Comparison of ENCODE assay signal across 9 mouse cellular contexts in genomic region chr14:55857588-55857987, GRCm38 (mm10). TPM values are rescaled to one million over a fixed set of nuclear protein-coding genes. Genes with fewer than 3 reads are reported as not detected.
DNase-seq lines count a peak whose midpoint lies in the region; ATAC-seq lines count a peak whose summit lies in the region.
"Had no signal": no experiment of that assay in that cellular context is flagged by ENCODE, and none has a peak within 500 bp of the region (broad histone marks: within the 10 kb centered on the region; RNA-seq: fewer than 3 reads in every experiment).

No protein-coding gene starts in this region.

- DNase-seq in heart, adult 11 months = peak; percentile 92
- DNase-seq in heart, postnatal 25 days (ENCODE audit: low spot score) = no peak
- DNase-seq in embryonic facial prominence, embryonic 10.5 days (ENCODE audit: low spot score) = no peak
- peak; percentile 45 for DNase-seq in lung, postnatal 10 days
- DNase-seq in natural killer cell, adult 2 months (ENCODE audit: low spot score in 2 of 2) = no peak

- peak overlapping the region; percentile 83 for H3K4me2 ChIP-seq in hindbrain, embryonic 12.5 days (replicated peaks)

- H3K9ac ChIP-seq in hindbrain, embryonic 12.5 days = 0 out of 2 replicates have a peak overlapping the region, but pooled peaks have one; percentile 18

- no peak for ATAC-seq in hindbrain, embryonic 12.5 days (ENCODE audit: low FRiP score)
- no peak for ATAC-seq in megakaryocyte progenitor cell, adult 5-6 weeks (replicated peaks; ENCODE audit: poor library complexity)
- ATAC-seq in cerebellum, adult (ENCODE audit: insufficient number of reproducible peaks, low FRiP score, low TSS enrichment) = no peak

- intact Hi-C loops in heart, postnatal 25 days (cut with DNase I) = no loop called here

- peaks cover 43% of the 10 kb centered on the region for H3K36me3 ChIP-seq in embryonic facial prominence, embryonic 10.5 days (replicated peaks)
- 0 out of 2 replicates have a peak, but pooled peaks cover 7% of the 10 kb centered on the region for H3K36me3 ChIP-seq in hindbrain, embryonic 12.5 days

- H3K27ac ChIP-seq in embryonic facial prominence, embryonic 10.5 days (replicated peaks) = peak overlapping the region; percentile 51
- no peak overlapping the region for H3K27ac ChIP-seq in hindbrain, embryonic 12.5 days

- H3K27me3 ChIP-seq in embryonic facial prominence, embryonic 10.5 days (replicated peaks; ENCODE audit: low read depth, poor library complexity, severe bottlenecking) = no peaks in the 10 kb centered on the region
- no peaks in the 10 kb centered on the region for H3K27me3 ChIP-seq in hindbrain, embryonic 12.5 days

- WGBS in embryonic facial prominence, embryonic 10.5 days = 41% methylated on average over 4 of the region's 4 CpGs
- 71% methylated on average over 4 of the region's 4 CpGs for WGBS in hindbrain, embryonic 12.5 days

- peaks cover 79% of the 10 kb centered on the region for H3K4me1 ChIP-seq in embryonic facial prominence, embryonic 10.5 days
- H3K4me1 ChIP-seq in hindbrain, embryonic 12.5 days = peaks cover 57% of the 10 kb centered on the region

- peak overlapping the region; percentile 38 for H3K4me3 ChIP-seq in embryonic facial prominence, embryonic 10.5 days
- H3K4me3 ChIP-seq in hindbrain, embryonic 12.5 days = no peak overlapping the region
- H3K4me3 ChIP-seq: erythroblast, embryonic 14.5 days had no signal

- no peaks in the 10 kb centered on the region for H3K9me3 ChIP-seq in embryonic facial prominence, embryonic 10.5 days
- no peaks in the 10 kb centered on the region for H3K9me3 ChIP-seq in hindbrain, embryonic 12.5 days (replicated peaks)

RNA-seq across cellular contexts. Expression of gene Nynrin, which starts 3.8 kb away (rescaled TPM):
- 1 to 10 TPM; 8.2 to 9.7 TPM for total RNA-seq in heart, postnatal 25 days (2021)
- polyA plus RNA-seq in embryonic facial prominence, embryonic 10.5 days (2016; fragmentation: Nextera tagmentation; extraction: Ambion mirVana) = 36.0 and 38.1 TPM in 2 replicates
- 30.4 and 35.8 TPM in 2 replicates for polyA plus RNA-seq in hindbrain, embryonic 12.5 days (2016; fragmentation: Nextera tagmentation; extraction: Ambion mirVana)
- 2.8 and 3.9 TPM in 2 replicates for total RNA-seq in megakaryocyte progenitor cell, adult 5-6 weeks (2015)
- total RNA-seq in megakaryocyte progenitor cell, adult 5-6 weeks (2017) = 1.9 and 2.7 TPM in 2 replicates

RNA-seq across cellular contexts. Expression of gene Cbln3, which starts 26.6 kb away (rescaled TPM):
- under 1 TPM in 1 of 2 experiments, not detected in 1; 0.14 TPM for total RNA-seq in heart, postnatal 25 days (2021)
- 0.09 and 0.15 TPM in 2 replicates for polyA plus RNA-seq in embryonic facial prominence, embryonic 10.5 days (2016; fragmentation: Nextera tagmentation; extraction: Ambion mirVana)
- 0.05 and 0.35 TPM in 2 replicates for polyA plus RNA-seq in hindbrain, embryonic 12.5 days (2016; fragmentation: Nextera tagmentation; extraction: Ambion mirVana)
- total RNA-seq in megakaryocyte progenitor cell, adult 5-6 weeks (2015) = 0.17 TPM in 1 of 2 replicates, not detected in the other
- 0.07 TPM in 1 of 2 replicates, not detected in the other for total RNA-seq in megakaryocyte progenitor cell, adult 5-6 weeks (2017)
- polyA plus RNA-seq: erythroblast, embryonic 14.5 days had no signal

RNA-seq across cellular contexts. Expression of gene Khnyn, which starts 27.2 kb away (rescaled TPM):
- 10 to 100 TPM; 11.6 to 13.5 TPM for total RNA-seq in heart, postnatal 25 days (2021)
- 31.0 and 33.0 TPM in 2 replicates for polyA plus RNA-seq in embryonic facial prominence, embryonic 10.5 days (2016; fragmentation: Nextera tagmentation; extraction: Ambion mirVana)
- 22.4 and 23.5 TPM in 2 replicates for polyA plus RNA-seq in hindbrain, embryonic 12.5 days (2016; fragmentation: Nextera tagmentation; extraction: Ambion mirVana)
- 4.6 and 6.1 TPM in 2 replicates for total RNA-seq in megakaryocyte progenitor cell, adult 5-6 weeks (2015)
- 14.3 and 15.3 TPM in 2 replicates for total RNA-seq in megakaryocyte progenitor cell, adult 5-6 weeks (2017)

RNA-seq across cellular contexts. Expression of gene Nfatc4, which starts 34.6 kb away (rescaled TPM):
- 1 to 10 TPM; 3.9 to 5.5 TPM for total RNA-seq in heart, postnatal 25 days (2021)
- polyA plus RNA-seq in embryonic facial prominence, embryonic 10.5 days (2016; fragmentation: Nextera tagmentation; extraction: Ambion mirVana) = 94.5 and 113 TPM in 2 replicates
- polyA plus RNA-seq in hindbrain, embryonic 12.5 days (2016; fragmentation: Nextera tagmentation; extraction: Ambion mirVana) = 42.4 and 45.2 TPM in 2 replicates
- total RNA-seq in megakaryocyte progenitor cell, adult 5-6 weeks (2015) = not detected in 2 replicates
- total RNA-seq in megakaryocyte progenitor cell, adult 5-6 weeks (2017) = not detected in 2 replicates
- polyA plus RNA-seq: erythroblast, embryonic 14.5 days had no signal

RNA-seq across cellular contexts. Expression of gene Sdr39u1, which starts 42.5 kb away (rescaled TPM):
- 100 to 1,000 TPM; 107 to 108 TPM for total RNA-seq in heart, postnatal 25 days (2021)
- 45.5 and 57.5 TPM in 2 replicates for polyA plus RNA-seq in embryonic facial prominence, embryonic 10.5 days (2016; fragmentation: Nextera tagmentation; extraction: Ambion mirVana)
- 63.5 and 68.3 TPM in 2 replicates for polyA plus RNA-seq in hindbrain, embryonic 12.5 days (2016; fragmentation: Nextera tagmentation; extraction: Ambion mirVana)
- total RNA-seq in megakaryocyte progenitor cell, adult 5-6 weeks (2015) = 11.7 and 18.2 TPM in 2 replicates
- total RNA-seq in megakaryocyte progenitor cell, adult 5-6 weeks (2017) = 4.2 and 6.9 TPM in 2 replicates

Comparison
In these comparisons a context has a peak if more than half of its experiments do, and no peak if none do; other contexts are left out.
1. DNase-seq: peak in heart, adult 11 months (single experiment) and lung, postnatal 10 days (single experiment); none in heart, postnatal 25 days (single experiment), embryonic facial prominence, embryonic 10.5 days (single experiment) and natural killer cell, adult 2 months (0 of 2).